Mouse (Mus musculus): ENCODE results near the gene Ubl7. TPM values are rescaled to one million over a fixed set of nuclear protein-coding genes. Genes with fewer than 3 reads are reported as not detected.

Gene Ubl7
- polyA plus RNA-seq, 1 experiment = 62.0 TPM

DNA sequence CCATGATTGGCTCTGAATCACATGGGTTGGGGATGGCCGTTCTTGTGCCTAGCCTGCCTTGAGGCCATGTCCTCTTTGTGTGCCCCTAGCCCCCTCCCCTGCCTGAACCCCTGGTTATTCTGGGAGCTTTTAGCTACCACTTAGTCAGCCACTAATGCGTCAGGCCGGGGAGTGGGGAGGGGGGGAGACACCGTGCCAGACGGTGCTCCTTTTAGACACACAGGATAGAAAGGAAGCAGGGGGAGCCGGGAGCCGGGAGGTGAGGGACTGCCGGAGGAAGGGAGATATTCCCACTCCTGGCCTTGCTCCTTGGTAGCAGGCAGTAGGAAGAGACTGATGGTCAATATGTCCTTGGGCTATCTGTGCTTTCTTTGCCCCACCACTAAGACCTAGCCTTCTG is 39.1 kb downstream of the Ubl7 start:
- Histone ChIP-seq H3ac (ENCODE audit: control insufficient read depth, insufficient read length) (no peak overlapping the region), H3K79me2 (ENCODE audit: control insufficient read depth, insufficient read depth) (peaks cover 93% of the 10 kb centered on the region), H3K27me3 (ENCODE audit: control insufficient read depth, insufficient read depth, insufficient read length) (no peaks in the 10 kb centered on the region), H3K4me2 (ENCODE audit: low read depth) (peak overlapping the region; percentile 67), H3K4me3 (no peak overlapping the region), H3K36me3 (ENCODE audit: control insufficient read depth, insufficient read depth) (no peaks in the 10 kb centered on the region)
- TF ChIP-seq CEBPB (IDR thresholded peaks at IDR 0.05; ENCODE audit: insufficient read depth, poor library complexity, severe bottlenecking) = no peak
- TF ChIP-seq POLR2AphosphoS2 (IDR thresholded peaks at IDR 0.05; ENCODE audit: insufficient read length, low read depth) = no peak
- no peak for TF ChIP-seq POLR2A (IDR thresholded peaks at IDR 0.05; ENCODE audit: insufficient read length, low read depth)
- TF ChIP-seq MAX (IDR thresholded peaks at IDR 0.05; ENCODE audit: low read depth) = no peak
- no peak for TF ChIP-seq TCF3 (IDR thresholded peaks at IDR 0.05; ENCODE audit: insufficient read length, low read depth)
- no peak for TF ChIP-seq TCF12 (IDR thresholded peaks at IDR 0.05; ENCODE audit: insufficient read depth, poor library complexity, severe bottlenecking)
- no peak for TF ChIP-seq MYOG (IDR thresholded peaks at IDR 0.05; ENCODE audit: control insufficient read depth in 1 of 3, insufficient read depth in 1 of 3, insufficient read length in 2 of 3, low read depth in 2 of 3)
- TF ChIP-seq E2F4 (IDR thresholded peaks at IDR 0.05; ENCODE audit: insufficient read depth) = no peak
- TF ChIP-seq REST (IDR thresholded peaks at IDR 0.05; ENCODE audit: insufficient read depth, insufficient read length) = no peak
- TF ChIP-seq MYOD1 (IDR thresholded peaks at IDR 0.05; ENCODE audit: control insufficient read depth in 1 of 3, insufficient read length in 2 of 3, low read depth in 2 of 3) = no peak
- TF ChIP-seq USF1 (IDR thresholded peaks at IDR 0.05; ENCODE audit: low read depth) = no peak
- TF ChIP-seq SRF (IDR thresholded peaks at IDR 0.05; ENCODE audit: control insufficient read depth, insufficient read length, low read depth) = no peak

DNA sequence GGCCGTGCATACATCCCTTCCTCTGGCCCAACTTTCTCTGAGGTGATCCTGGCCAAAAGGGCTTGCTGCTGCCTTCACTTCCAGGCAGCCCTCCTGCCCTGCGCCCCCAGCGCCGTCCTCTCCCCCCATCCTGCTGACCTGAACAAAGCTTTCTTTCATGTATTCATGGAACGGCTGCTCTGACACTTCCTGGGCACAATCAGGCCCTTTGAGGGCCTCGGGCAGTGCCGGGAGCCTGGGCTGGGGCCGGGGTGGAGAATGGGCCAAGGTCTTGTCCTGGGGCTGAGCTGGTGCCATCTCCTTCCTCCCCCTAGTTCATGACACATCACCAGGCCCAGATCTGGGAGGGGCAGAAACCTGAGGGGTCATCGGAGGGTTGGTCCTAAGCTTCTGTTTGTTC is 39.7 kb downstream of the Ubl7 start:
- peak overlapping the region; percentile 67 for H3K4me2 ChIP-seq (ENCODE audit: low read depth)
- no peak for TF ChIP-seq REST (IDR thresholded peaks at IDR 0.05; ENCODE audit: insufficient read depth, insufficient read length)
- TF ChIP-seq TCF3 (IDR thresholded peaks at IDR 0.05; ENCODE audit: insufficient read length, low read depth) = no peak
- no peak for TF ChIP-seq TCF12 (IDR thresholded peaks at IDR 0.05; ENCODE audit: insufficient read depth, poor library complexity, severe bottlenecking)
- TF ChIP-seq SRF (IDR thresholded peaks at IDR 0.05; ENCODE audit: control insufficient read depth, insufficient read length, low read depth) = no peak
- TF ChIP-seq MYOG (IDR thresholded peaks at IDR 0.05; ENCODE audit: control insufficient read depth in 1 of 3, insufficient read depth in 1 of 3, insufficient read length in 2 of 3, low read depth in 2 of 3) = no peak
- TF ChIP-seq POLR2A (IDR thresholded peaks at IDR 0.05; ENCODE audit: insufficient read length, low read depth) = no peak
- TF ChIP-seq MYOD1 (IDR thresholded peaks at IDR 0.05; ENCODE audit: control insufficient read depth in 1 of 3, insufficient read length in 2 of 3, low read depth in 2 of 3) = no peak
- no peak for TF ChIP-seq MAX (IDR thresholded peaks at IDR 0.05; ENCODE audit: low read depth)
- no peak for TF ChIP-seq POLR2AphosphoS2 (IDR thresholded peaks at IDR 0.05; ENCODE audit: insufficient read length, low read depth)
- TF ChIP-seq USF1 (IDR thresholded peaks at IDR 0.05; ENCODE audit: low read depth) = no peak
- TF ChIP-seq E2F4 (IDR thresholded peaks at IDR 0.05; ENCODE audit: insufficient read depth) = no peak
- TF ChIP-seq CEBPB (IDR thresholded peaks at IDR 0.05; ENCODE audit: insufficient read depth, poor library complexity, severe bottlenecking) = no peak
- H3K4me3 ChIP-seq = no peak overlapping the region
- no peak overlapping the region for H3ac ChIP-seq (ENCODE audit: control insufficient read depth, insufficient read length)
- H3K79me2 ChIP-seq (ENCODE audit: control insufficient read depth, insufficient read depth) = peaks cover 88% of the 10 kb centered on the region
- no peaks in the 10 kb centered on the region for H3K36me3 ChIP-seq (ENCODE audit: control insufficient read depth, insufficient read depth)
- no peaks in the 10 kb centered on the region for H3K27me3 ChIP-seq (ENCODE audit: control insufficient read depth, insufficient read depth, insufficient read length)

GRCm38 (mm10) chr9:57951993-57952392 is 41.2 kb downstream of the Ubl7 start:
- H3ac ChIP-seq (ENCODE audit: control insufficient read depth, insufficient read length) = no peak overlapping the region
- no peak overlapping the region for H3K4me2 ChIP-seq (ENCODE audit: low read depth)
- no peak for TF ChIP-seq POLR2AphosphoS2 (IDR thresholded peaks at IDR 0.05; ENCODE audit: insufficient read length, low read depth)
- no peak for TF ChIP-seq TCF12 (IDR thresholded peaks at IDR 0.05; ENCODE audit: insufficient read depth, poor library complexity, severe bottlenecking)
- no peak for TF ChIP-seq E2F4 (IDR thresholded peaks at IDR 0.05; ENCODE audit: insufficient read depth)
- TF ChIP-seq USF1 (IDR thresholded peaks at IDR 0.05; ENCODE audit: low read depth) = no peak
- TF ChIP-seq MAX (IDR thresholded peaks at IDR 0.05; ENCODE audit: low read depth) = no peak
- no peak for TF ChIP-seq MYOG (IDR thresholded peaks at IDR 0.05; ENCODE audit: control insufficient read depth in 1 of 3, insufficient read depth in 1 of 3, insufficient read length in 2 of 3, low read depth in 2 of 3)
- TF ChIP-seq TCF3 (IDR thresholded peaks at IDR 0.05; ENCODE audit: insufficient read length, low read depth) = no peak
- no peak for TF ChIP-seq MYOD1 (IDR thresholded peaks at IDR 0.05; ENCODE audit: control insufficient read depth in 1 of 3, insufficient read length in 2 of 3, low read depth in 2 of 3)
- TF ChIP-seq POLR2A (IDR thresholded peaks at IDR 0.05; ENCODE audit: insufficient read length, low read depth) = no peak
- TF ChIP-seq CEBPB (IDR thresholded peaks at IDR 0.05; ENCODE audit: insufficient read depth, poor library complexity, severe bottlenecking) = no peak
- TF ChIP-seq SRF (IDR thresholded peaks at IDR 0.05; ENCODE audit: control insufficient read depth, insufficient read length, low read depth) = no peak
- TF ChIP-seq REST (IDR thresholded peaks at IDR 0.05; ENCODE audit: insufficient read depth, insufficient read length) = no peak
- H3K27me3 ChIP-seq (ENCODE audit: control insufficient read depth, insufficient read depth, insufficient read length) = no peaks in the 10 kb centered on the region
- no peaks in the 10 kb centered on the region for H3K36me3 ChIP-seq (ENCODE audit: control insufficient read depth, insufficient read depth)
- H3K79me2 ChIP-seq (ENCODE audit: control insufficient read depth, insufficient read depth) = peaks cover 76% of the 10 kb centered on the region
- no peak overlapping the region for H3K4me3 ChIP-seq

- TF ChIP-seq POLR2AphosphoS2 (IDR thresholded peaks at IDR 0.05; ENCODE audit: insufficient read length, low read depth) = peak; percentile 44
- peak; percentile 38 for TF ChIP-seq POLR2A (IDR thresholded peaks at IDR 0.05; ENCODE audit: insufficient read length, low read depth)
- no peak for TF ChIP-seq USF1 (IDR thresholded peaks at IDR 0.05; ENCODE audit: low read depth)
- TF ChIP-seq MYOG (IDR thresholded peaks at IDR 0.05; ENCODE audit: control insufficient read depth in 1 of 3, insufficient read depth in 1 of 3, insufficient read length in 2 of 3, low read depth in 2 of 3) = no peak
- Histone ChIP-seq H3K4me3 (no peak overlapping the region), H3K79me2 (ENCODE audit: control insufficient read depth, insufficient read depth) (peaks cover 47% of the 10 kb centered on the region), H3K4me2 (ENCODE audit: low read depth) (peak overlapping the region; percentile 78), H3ac (ENCODE audit: control insufficient read depth, insufficient read length) (no peak overlapping the region), H3K36me3 (ENCODE audit: control insufficient read depth, insufficient read depth) (peaks cover 4% of the 10 kb centered on the region), H3K27me3 (ENCODE audit: control insufficient read depth, insufficient read depth, insufficient read length) (no peaks in the 10 kb centered on the region)
Measured at GRCm38 (mm10) chr9:57954962-57955744, 44.4 kb downstream of the Ubl7 start.
